ENCODE assay signal across 27 mouse cellular contexts in the genomic region with DNA sequence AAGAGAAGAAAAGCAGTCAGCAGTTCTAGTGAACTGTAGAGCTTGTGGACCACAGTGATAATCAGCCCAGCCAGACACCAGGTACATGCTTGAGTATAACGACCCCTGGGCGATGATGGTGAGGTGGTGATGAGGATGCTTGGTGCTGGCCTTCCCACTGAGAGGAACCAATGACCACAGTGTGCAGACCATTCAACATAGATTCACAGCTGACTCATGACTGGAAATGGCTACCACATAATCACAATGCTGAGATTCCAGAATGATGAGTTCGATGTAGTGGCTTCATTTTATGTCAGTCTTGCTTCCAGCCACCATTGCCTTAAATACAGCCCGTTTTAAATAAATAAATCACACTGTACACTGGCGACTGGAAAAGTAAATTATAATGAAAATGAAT.
"Had no signal": no experiment of that assay in that cellular context is flagged by ENCODE, and none has a peak within 500 bp of the region (broad histone marks: within the 10 kb centered on the region; RNA-seq: fewer than 3 reads in every experiment).

No protein-coding gene starts in this region.

- ATAC-seq: inflammation-experienced regulatory T-cells, adult 6 months; intestine, embryonic 15.5 days; intestine, postnatal 0 days had no signal

- H3K4me2 ChIP-seq: heart, embryonic 12.5 days; hindbrain, embryonic 12.5 days; hindbrain, embryonic 14.5 days; intestine, embryonic 15.5 days; limb, embryonic 12.5 days; liver, embryonic 11.5 days; liver, embryonic 13.5 days; liver, embryonic 15.5 days had no signal

- H3K27ac ChIP-seq: gastrocnemius, adult 2 months; heart, embryonic 10.5 days; hindbrain, embryonic 10.5 days; hindbrain, embryonic 12.5 days; hindbrain, embryonic 14.5 days; intestine, embryonic 15.5 days; layer of hippocampus, adult 2 months; left cerebral cortex, adult 2 months; limb, embryonic 10.5 days; limb, embryonic 12.5 days; liver, embryonic 13.5 days; liver, embryonic 15.5 days had no signal

- H3K27me3 ChIP-seq: heart, embryonic 12.5 days; hindbrain, embryonic 12.5 days; intestine, embryonic 15.5 days; limb, embryonic 12.5 days; liver, embryonic 13.5 days; liver, embryonic 15.5 days had no signal

- H3K4me1 ChIP-seq: heart, embryonic 10.5 days; heart, embryonic 12.5 days; hindbrain, embryonic 10.5 days; hindbrain, embryonic 12.5 days; intestine, embryonic 15.5 days; limb, embryonic 10.5 days; limb, embryonic 12.5 days; liver, embryonic 13.5 days; liver, embryonic 15.5 days had no signal

- H3K36me3 ChIP-seq: heart, embryonic 10.5 days; heart, embryonic 12.5 days; hindbrain, embryonic 10.5 days; hindbrain, embryonic 12.5 days; intestine, embryonic 15.5 days; limb, embryonic 10.5 days; limb, embryonic 12.5 days; liver, embryonic 13.5 days; liver, embryonic 15.5 days had no signal

- DNase-seq: gastrocnemius, adult 2 months; gastrocnemius, postnatal 10 days; gastrocnemius, postnatal 25 days; heart, adult 18-20 months; heart, postnatal 10 days; heart, postnatal 4 days; kidney, adult 18-20 months; kidney, adult 8-10 months; kidney, postnatal 10 days; kidney, postnatal 25 days; kidney, postnatal 4 days; liver; liver, embryonic 13.5 days had no signal

- H3K9ac ChIP-seq: heart, embryonic 12.5 days; hindbrain, embryonic 12.5 days; hindbrain, embryonic 14.5 days; intestine, embryonic 15.5 days; limb, embryonic 12.5 days; liver, embryonic 13.5 days; liver, embryonic 15.5 days had no signal

- H3K4me3 ChIP-seq: gastrocnemius, adult 2 months; heart, embryonic 10.5 days; heart, embryonic 12.5 days; hindbrain, embryonic 10.5 days; hindbrain, embryonic 12.5 days; intestine, embryonic 15.5 days; layer of hippocampus, adult 2 months; left cerebral cortex, adult 2 months; limb, embryonic 10.5 days; limb, embryonic 12.5 days; liver, embryonic 13.5 days; liver, embryonic 15.5 days had no signal

- H3K9me3 ChIP-seq: heart, embryonic 10.5 days; heart, embryonic 12.5 days; hindbrain, embryonic 10.5 days; hindbrain, embryonic 12.5 days; intestine, embryonic 15.5 days; limb, embryonic 10.5 days; limb, embryonic 12.5 days; liver, embryonic 13.5 days; liver, embryonic 15.5 days had no signal
